Mouse (Mus musculus): ENCODE measurements around the gene Klhl8. TPM values are rescaled to one million over a fixed set of nuclear protein-coding genes. Genes with fewer than 3 reads are reported as not detected.

Gene Klhl8
- total and polyA plus RNA-seq, 3 experiments: 5.6 to 6.2 TPM; not detected in 1

- Histone ChIP-seq H3K4me3 (ENCODE audit: control insufficient read depth in 1 of 2, insufficient read depth in 1 of 2, low read depth in 2 of 2, low read length in 2 of 2) (no peak overlapping the region), H3K9ac (ENCODE audit: control insufficient read depth, low read depth, low read length, poor library complexity, severe bottlenecking) (no peak overlapping the region), H3K79me2 (ENCODE audit: control insufficient read depth, insufficient read depth, low read length, poor library complexity) (no peaks in the 10 kb centered on the region; the same call in 1 of the 2 replicates), H3K27ac (ENCODE audit: control insufficient read depth, low read depth, low read length) (no peak overlapping the region), H3K9me3 (replicated peaks; ENCODE audit: insufficient read depth, low read length) (no peaks in the 10 kb centered on the region), H3K36me3 (ENCODE audit: control insufficient read depth in 1 of 2, insufficient read depth in 2 of 2, low read length in 2 of 2) (peaks cover 0 to 9% of the 10 kb centered on the region in 2 experiments; a peak in 1 of 4 replicates), H3K4me1 (ENCODE audit: control insufficient read depth in 1 of 2, insufficient read depth in 2 of 2, low read length in 2 of 2) (no peaks in the 10 kb centered on the region), H3K27me3 (ENCODE audit: control insufficient read depth in 1 of 2, insufficient read depth in 2 of 2, low read length in 2 of 2) (no peaks in the 10 kb centered on the region)
- DNase-seq (ENCODE audit: low read depth, low spot score): no peak
- no peak for TF ChIP-seq ETS1 (IDR thresholded peaks at IDR 0.05; ENCODE audit: low read depth, low read length)
- TF ChIP-seq ZKSCAN1 (IDR thresholded peaks at IDR 0.05; ENCODE audit: low read depth, low read length): peak; percentile 76
- TF ChIP-seq MXI1 (IDR thresholded peaks at IDR 0.05; ENCODE audit: low read depth, low read length): no peak
- no peak for TF ChIP-seq KAT2A (conservative IDR thresholded peaks at IDR 0.05; ENCODE audit: low read depth, low read length)
These were observed 88.1 kb downstream of the Klhl8 start for GRCm38 (mm10) chr5:103822949-103823348.

DNA sequence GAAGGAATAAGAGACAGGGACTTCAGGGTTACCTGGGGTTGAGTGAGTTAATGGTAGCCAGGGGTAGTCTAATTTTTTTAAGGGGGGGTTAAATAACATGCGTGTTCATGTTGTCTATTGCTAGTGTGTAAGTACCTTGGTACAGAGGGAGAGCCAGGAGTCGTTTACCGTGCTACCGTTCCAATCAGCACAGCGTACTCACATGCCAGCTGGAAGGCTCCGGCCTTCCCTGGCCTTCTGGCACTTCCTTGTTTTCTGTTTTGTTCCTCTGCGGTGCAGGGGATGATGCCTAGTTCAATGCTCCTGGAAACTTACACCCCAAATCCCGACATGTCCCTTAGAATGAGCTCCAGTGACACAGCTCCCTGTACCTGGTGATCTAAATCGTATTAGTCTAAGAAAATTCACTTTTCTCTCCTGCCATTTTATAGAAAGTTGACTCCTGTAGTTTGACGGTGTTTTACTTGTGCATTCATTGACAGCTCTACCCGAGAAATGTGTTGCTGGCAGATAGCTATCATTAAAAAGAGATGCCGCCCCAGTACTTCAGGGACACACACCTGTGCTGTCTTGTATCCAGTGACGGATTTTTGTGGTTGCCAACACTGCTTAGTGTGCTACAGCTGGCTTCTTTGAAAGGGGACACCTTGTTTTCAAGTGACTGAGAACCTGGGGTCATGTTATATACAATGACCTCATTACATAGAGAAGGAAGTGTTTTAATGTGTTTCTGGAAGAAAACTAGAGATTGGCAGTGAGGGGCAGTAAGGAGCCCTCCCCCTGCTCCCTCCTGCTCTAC lies 89.4 kb downstream of the Klhl8 start:
- Histone ChIP-seq H3K27ac (ENCODE audit: control insufficient read depth, low read depth, low read length) (no peak overlapping the region), H3K4me1 (ENCODE audit: control insufficient read depth in 1 of 2, insufficient read depth in 2 of 2, low read length in 2 of 2) (no peaks in the 10 kb centered on the region), H3K27me3 (ENCODE audit: control insufficient read depth in 1 of 2, insufficient read depth in 2 of 2, low read length in 2 of 2) (no peaks in the 10 kb centered on the region), H3K4me3 (ENCODE audit: control insufficient read depth in 1 of 2, insufficient read depth in 1 of 2, low read depth in 2 of 2, low read length in 2 of 2) (no peak overlapping the region), H3K9ac (ENCODE audit: control insufficient read depth, low read depth, low read length, poor library complexity, severe bottlenecking) (no peak overlapping the region), H3K79me2 (ENCODE audit: control insufficient read depth, insufficient read depth, low read length, poor library complexity) (no peaks in the 10 kb centered on the region; the same call in 1 of the 2 replicates), H3K36me3 (ENCODE audit: control insufficient read depth in 1 of 2, insufficient read depth in 2 of 2, low read length in 2 of 2) (peaks cover 0 to 9% of the 10 kb centered on the region in 2 experiments; a peak in 1 of 4 replicates), H3K9me3 (replicated peaks; ENCODE audit: insufficient read depth, low read length) (no peaks in the 10 kb centered on the region)
- TF ChIP-seq NRF1 (IDR thresholded peaks at IDR 0.05; ENCODE audit: insufficient read depth, low read depth, low read length, poor library complexity, severe bottlenecking) (no peak), ZKSCAN1 (IDR thresholded peaks at IDR 0.05; ENCODE audit: low read depth, low read length) (no peak), MEF2A (IDR thresholded peaks at IDR 0.05; ENCODE audit: extremely low read depth, insufficient replicate concordance, low read depth, low read length, poor library complexity, severe bottlenecking) (no peak), E2F4 (IDR thresholded peaks at IDR 0.05; ENCODE audit: borderline replicate concordance, low read depth, low read length) (no peak), MYC (IDR thresholded peaks at IDR 0.05; ENCODE audit: low read depth, low read length) (no peak), TAL1 (IDR thresholded peaks at IDR 0.05; ENCODE audit: low read length) (no peak), CHD2 (IDR thresholded peaks at IDR 0.05; ENCODE audit: low read length) (no peak), EP300 (IDR thresholded peaks at IDR 0.05; ENCODE audit: low read depth in 1 of 2, low read length in 2 of 2) (no peak), TBP (IDR thresholded peaks at IDR 0.05; ENCODE audit: low read depth, low read length) (no peak), MAFK (IDR thresholded peaks at IDR 0.05; ENCODE audit: borderline replicate concordance, low read depth, low read length) (no peak), NELFE (IDR thresholded peaks at IDR 0.05; ENCODE audit: low read depth, low read length) (no peak)
- no peak for DNase-seq (ENCODE audit: low read depth, low spot score)
